In genomic region chr1:91412286-91413029, GRCm38 (mm10) we compare ENCODE assay signal across 8 mouse cellular contexts. TPM values are rescaled to one million over a fixed set of nuclear protein-coding genes. Genes with fewer than 3 reads are reported as not detected.
DNase-seq lines count a peak whose midpoint lies in the region; ATAC-seq lines count a peak whose summit lies in the region.

No protein-coding gene starts in this region.

- H3K9me3 ChIP-seq in forebrain, embryonic 16.5 days (ENCODE audit: control insufficient read depth, low read length), result no peaks in the 10 kb centered on the region
- no peaks in the 10 kb centered on the region for H3K9me3 ChIP-seq in kidney, embryonic 15.5 days (replicated peaks)

- DNase-seq in frontal cortex, postnatal 36 days (ENCODE audit: low spot score in 2 of 2), result no peak
- peak; percentile 31 for DNase-seq in urinary bladder, postnatal 25 days (ENCODE audit: low spot score)
- no peak for DNase-seq in urinary bladder, adult 2 months (ENCODE audit: low spot score)
- peak; percentile 68 for DNase-seq in testis, postnatal 10 days (ENCODE audit: low spot score)

- ATAC-seq in frontal cortex, adult (ENCODE audit: low TSS enrichment), result peak; percentile 11; the same call in 1 of the 2 replicates
- ATAC-seq in forebrain, embryonic 16.5 days, result peak; percentile 10; the same call in 1 of the 2 replicates
- peak; percentile 45 for ATAC-seq in kidney, embryonic 15.5 days (replicated peaks; ENCODE audit: low FRiP score)
- peak; percentile 10 for ATAC-seq in megakaryocyte, adult 5-6 weeks (ENCODE audit: poor library complexity, severe bottlenecking)

- peak overlapping the region; percentile 92 for H3K9ac ChIP-seq in forebrain, embryonic 16.5 days (replicated peaks; ENCODE audit: low read depth, low read length)
- peak overlapping the region; percentile 93 for H3K9ac ChIP-seq in kidney, embryonic 15.5 days

- H3K36me3 ChIP-seq in forebrain, embryonic 16.5 days (ENCODE audit: control insufficient read depth, insufficient read depth), result no peaks in the 10 kb centered on the region
- peaks cover 7% of the 10 kb centered on the region; the same call in 1 of the 2 replicates for H3K36me3 ChIP-seq in kidney, embryonic 15.5 days

- no peaks in the 10 kb centered on the region for H3K27me3 ChIP-seq in forebrain, embryonic 16.5 days (replicated peaks; ENCODE audit: control insufficient read depth, insufficient read depth, low read length)
- H3K27me3 ChIP-seq in kidney, embryonic 15.5 days, result no peaks in the 10 kb centered on the region

- peak overlapping the region; percentile 98 for H3K4me2 ChIP-seq in forebrain, embryonic 16.5 days (ENCODE audit: low read length)
- H3K4me2 ChIP-seq in kidney, embryonic 15.5 days, result peak overlapping the region; percentile 97

- peak overlapping the region; percentile 80 for H3K4me3 ChIP-seq in forebrain, embryonic 16.5 days (replicated peaks; ENCODE audit: low read length)
- H3K4me3 ChIP-seq in kidney, embryonic 15.5 days (replicated peaks), result peak overlapping the region; percentile 86

- WGBS in forebrain, embryonic 16.5 days, result 2% methylated on average over 64 of the region's 65 CpGs
- 4% methylated on average over 64 of the region's 65 CpGs for WGBS in kidney, embryonic 15.5 days

- H3K4me1 ChIP-seq in forebrain, embryonic 16.5 days (replicated peaks; ENCODE audit: control insufficient read depth, insufficient read depth, low read length), result peaks cover 31% of the 10 kb centered on the region
- H3K4me1 ChIP-seq in kidney, embryonic 15.5 days, result peaks cover 33% of the 10 kb centered on the region

- peak overlapping the region; percentile 96 for H3K27ac ChIP-seq in forebrain, embryonic 16.5 days (ENCODE audit: low read length)
- H3K27ac ChIP-seq in kidney, embryonic 15.5 days, result peak overlapping the region; percentile 95

RNA-seq across cellular contexts. Expression of gene Hes6, which starts 1.4 kb away (rescaled TPM):
- polyA plus RNA-seq in urinary bladder, adult 2 months (2012; rRNA removed), result 24.5 and 29.0 TPM in 2 replicates
- polyA plus RNA-seq in forebrain, embryonic 16.5 days (2015; fragmentation: Nextera tagmentation; extraction: Ambion mirVana), result 208 and 217 TPM in 2 replicates
- polyA plus RNA-seq in kidney, embryonic 15.5 days (2015; fragmentation: Nextera tagmentation; extraction: Ambion mirVana), result 67.4 and 70.0 TPM in 2 replicates
- total RNA-seq in megakaryocyte, adult 5-6 weeks (2015), result 31.4 and 37.5 TPM in 2 replicates
- total RNA-seq in megakaryocyte, adult 5-6 weeks (2017), result 29.1 and 30.8 TPM in 2 replicates

RNA-seq across cellular contexts. Expression of gene Ilkap, which starts 13.8 kb away (rescaled TPM):
- polyA plus RNA-seq in urinary bladder, adult 2 months (2012; rRNA removed), result 80.1 and 82.9 TPM in 2 replicates
- 158 and 163 TPM in 2 replicates for polyA plus RNA-seq in forebrain, embryonic 16.5 days (2015; fragmentation: Nextera tagmentation; extraction: Ambion mirVana)
- polyA plus RNA-seq in kidney, embryonic 15.5 days (2015; fragmentation: Nextera tagmentation; extraction: Ambion mirVana), result 132 and 141 TPM in 2 replicates
- total RNA-seq in megakaryocyte, adult 5-6 weeks (2015), result 67.5 and 71.0 TPM in 2 replicates
- 90.9 and 102 TPM in 2 replicates for total RNA-seq in megakaryocyte, adult 5-6 weeks (2017)

RNA-seq across cellular contexts. Expression of gene Erfe, which starts 46.2 kb away (rescaled TPM):
- 0.08 and 0.18 TPM in 2 replicates for polyA plus RNA-seq in urinary bladder, adult 2 months (2012; rRNA removed)
- polyA plus RNA-seq in forebrain, embryonic 16.5 days (2015; fragmentation: Nextera tagmentation; extraction: Ambion mirVana), result 0.16 and 0.62 TPM in 2 replicates
- 1.9 and 2.0 TPM in 2 replicates for polyA plus RNA-seq in kidney, embryonic 15.5 days (2015; fragmentation: Nextera tagmentation; extraction: Ambion mirVana)
- total RNA-seq in megakaryocyte, adult 5-6 weeks (2015), result 0.07 TPM in 1 of 2 replicates, not detected in the other
- not detected in 2 replicates for total RNA-seq in megakaryocyte, adult 5-6 weeks (2017)

RNA-seq across cellular contexts. Expression of gene Per2, which starts 46.7 kb away (rescaled TPM):
- 32.2 and 32.9 TPM in 2 replicates for polyA plus RNA-seq in urinary bladder, adult 2 months (2012; rRNA removed)
- 5.6 and 6.3 TPM in 2 replicates for polyA plus RNA-seq in forebrain, embryonic 16.5 days (2015; fragmentation: Nextera tagmentation; extraction: Ambion mirVana)
- polyA plus RNA-seq in kidney, embryonic 15.5 days (2015; fragmentation: Nextera tagmentation; extraction: Ambion mirVana), result 2.9 and 3.6 TPM in 2 replicates
- total RNA-seq in megakaryocyte, adult 5-6 weeks (2015), result 1.9 and 3.0 TPM in 2 replicates
- 1.9 and 2.0 TPM in 2 replicates for total RNA-seq in megakaryocyte, adult 5-6 weeks (2017)

Comparison
In these comparisons a context has a peak if more than half of its experiments do, and no peak if none do; other contexts are left out.
1. DNase-seq: peak in urinary bladder, postnatal 25 days (single experiment) and testis, postnatal 10 days (single experiment); none in frontal cortex, postnatal 36 days (0 of 2) and urinary bladder, adult 2 months (single experiment).
2. Peak in every context shown above with its lines, with median percentiles within 50 percentile points of each other: ATAC-seq.